Mouse (Mus musculus) hindbrain, embryonic 12.5 days (tissue): Measurements from ENCODE around the gene Vav3. TPM values are rescaled to one million over a fixed set of nuclear protein-coding genes. Genes with fewer than 3 reads are reported as not detected.

Source experiments
- ATAC-seq: fragments of 200-750 bp; cut with Nextera tagmentation; 2 replicates; pipeline ENCODE4 v1.8.0; 2017; ENCODE audit warnings: moderate TSS enrichment; ENCODE audit not compliant: low FRiP score
- H3K27ac ChIP-seq: fragments of 300-500 bp; sonication (generic); 2 replicates; pipeline ENCODE4 v1.5.1; 2016; ENCODE audit warnings: mild to moderate bottlenecking
- H3K27me3 ChIP-seq: fragments of 300-500 bp; sonication (generic); 2 replicates; pipeline ENCODE4 v1.6.1; 2016; ENCODE audit warnings: mild to moderate bottlenecking
- H3K36me3 ChIP-seq: fragments of 300-500 bp; sonication (generic); 2 replicates; pipeline ENCODE4 v1.6.1; 2016; ENCODE audit warnings: mild to moderate bottlenecking
- H3K4me1 ChIP-seq: fragments of 300-500 bp; sonication (generic); 2 replicates; pipeline ENCODE4 v1.6.1; 2016
- H3K4me2 ChIP-seq: fragments of 300-500 bp; sonication (generic); replicated peaks from 2 replicates; pipeline ENCODE4 v1.6.1; 2016; ENCODE audit warnings: mild to moderate bottlenecking
- H3K4me3 ChIP-seq: fragments of 300-500 bp; sonication (generic); 2 replicates; pipeline ENCODE4 v1.5.1; 2016; ENCODE audit warnings: mild to moderate bottlenecking
- H3K9ac ChIP-seq: fragments of 300-500 bp; sonication (generic); 2 replicates; pipeline ENCODE4 v1.6.1; 2016; ENCODE audit warnings: mild to moderate bottlenecking, moderate library complexity
- H3K9me3 ChIP-seq: fragments of 300-500 bp; sonication (generic); replicated peaks from 2 replicates; pipeline ENCODE4 v1.6.1; 2016; ENCODE audit warnings: mild to moderate bottlenecking
- WGBS: fragments of 180-500 bp; shearing (Covaris S2); methylation state at CpG from one replicate; pipeline ENCODE4 v1.1.7; 2016; 5-methylcytosine and 5-hydroxymethylcytosine counted together
- polyA plus RNA-seq: library from polyadenylated mRNA; unstranded; fragments of >200 nt; fragmentation: Nextera tagmentation; extraction: Ambion mirVana; gene quantifications from 2 replicates; pipeline ENCODE4 v1.2.1, GENCODE M21; 2016

The Vav3 gene
- polyA plus RNA-seq, 1 experiment from 2014 or later = 24.0 TPM

DNA sequence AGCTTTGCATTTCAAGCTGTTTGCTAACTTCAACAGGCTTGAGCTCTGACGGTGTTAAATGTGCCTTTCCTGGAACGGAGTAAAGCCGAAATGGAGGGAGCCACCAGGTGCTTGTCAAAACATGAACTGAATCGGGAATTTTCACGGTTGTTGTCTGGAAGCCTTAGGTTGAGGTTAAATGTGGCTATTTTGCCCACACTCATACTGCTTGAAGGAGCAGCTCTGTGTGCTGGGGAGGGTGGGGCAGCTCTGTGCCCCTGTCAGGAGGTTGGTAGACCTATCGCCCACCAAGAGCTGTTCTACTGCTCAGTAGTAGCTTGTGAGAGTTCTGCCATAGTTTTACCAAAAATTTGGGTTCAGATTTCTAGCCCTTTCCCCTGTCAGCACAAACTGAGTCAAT lies 233.7 kb downstream of the Vav3 start:
- no peak overlapping the region for H3K4me2 ChIP-seq
- H3K27ac ChIP-seq = no peak overlapping the region
- no peaks in the 10 kb centered on the region for H3K36me3 ChIP-seq
- no peaks in the 10 kb centered on the region for H3K9me3 ChIP-seq
- H3K27me3 ChIP-seq = no peaks in the 10 kb centered on the region
- no peak overlapping the region for H3K4me3 ChIP-seq
- H3K4me1 ChIP-seq = no peaks in the 10 kb centered on the region
- 71% methylated on average over 6 of the region's 6 CpGs for WGBS
- no peak overlapping the region for H3K9ac ChIP-seq
- ATAC-seq = no peak

- Histone ChIP-seq H3K27me3 (no peaks in the 10 kb centered on the region), H3K4me3 (no peak overlapping the region), H3K4me2 (no peak overlapping the region), H3K36me3 (no peaks in the 10 kb centered on the region), H3K27ac (no peak overlapping the region), H3K9ac (no peak overlapping the region), H3K9me3 (no peaks in the 10 kb centered on the region), H3K4me1 (no peaks in the 10 kb centered on the region)
- 77% methylated on average over 3 of the region's 3 CpGs for WGBS
- ATAC-seq = no peak
Observed at GRCm38 (mm10) chr3:109578347-109578746, 237.9 kb downstream of the Vav3 start.

- Histone ChIP-seq H3K4me3 (no peak overlapping the region), H3K4me1 (no peaks in the 10 kb centered on the region), H3K27ac (no peak overlapping the region), H3K9me3 (no peaks in the 10 kb centered on the region), H3K4me2 (no peak overlapping the region), H3K9ac (no peak overlapping the region), H3K36me3 (no peaks in the 10 kb centered on the region), H3K27me3 (no peaks in the 10 kb centered on the region)
- ATAC-seq = no peak
- WGBS = 60% methylated on average over 7 of the region's 7 CpGs
Observed at GRCm38 (mm10) chr3:109578983-109579382, 238.5 kb downstream of the Vav3 start.

DNA sequence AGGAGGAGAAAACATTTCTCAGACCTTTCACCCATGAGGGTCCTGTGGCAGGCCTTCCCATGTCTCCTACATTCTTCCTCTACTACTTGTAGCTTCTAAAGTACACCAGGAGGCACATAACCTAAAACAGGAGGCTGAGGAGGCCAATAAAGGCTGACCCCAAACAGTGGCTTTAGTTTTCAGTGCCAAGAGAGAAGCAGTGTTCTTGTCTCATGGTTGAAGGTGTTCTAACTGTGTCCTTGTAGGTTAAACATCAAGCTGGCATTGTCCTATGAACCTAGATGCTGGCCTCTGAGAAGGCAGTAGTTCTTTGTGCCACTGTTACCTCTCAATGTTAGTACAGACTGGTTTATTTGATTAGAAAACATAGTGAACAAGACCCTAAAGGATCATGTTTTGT lies 245.5 kb downstream of the Vav3 start:
- Histone ChIP-seq H3K9me3 (no peaks in the 10 kb centered on the region), H3K27me3 (no peaks in the 10 kb centered on the region), H3K4me3 (no peak overlapping the region), H3K27ac (no peak overlapping the region), H3K36me3 (no peaks in the 10 kb centered on the region), H3K4me1 (no peaks in the 10 kb centered on the region), H3K9ac (no peak overlapping the region), H3K4me2 (no peak overlapping the region)
- no peak for ATAC-seq

DNA sequence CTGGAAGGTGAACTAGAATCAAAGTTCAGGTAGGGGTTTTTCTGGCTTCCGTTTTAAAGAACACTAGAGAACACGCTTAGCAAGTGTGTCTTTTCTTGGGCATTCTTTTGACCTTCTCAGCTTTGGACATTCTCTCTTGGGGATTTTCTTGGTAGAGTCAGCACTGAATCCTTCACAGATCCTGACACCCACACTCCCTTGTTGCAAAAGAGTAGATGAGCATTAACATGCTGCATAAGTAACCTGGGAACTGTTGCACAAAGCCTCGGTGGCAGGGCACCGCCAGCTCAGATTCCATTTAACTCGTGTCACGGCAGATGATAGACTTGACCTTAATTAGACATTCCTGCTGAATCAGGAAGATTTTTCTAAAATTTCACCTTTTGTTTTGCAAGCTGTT lies 252.5 kb downstream of the Vav3 start:
- H3K4me2 ChIP-seq = no peak overlapping the region
- H3K9ac ChIP-seq = no peak overlapping the region
- no peaks in the 10 kb centered on the region for H3K36me3 ChIP-seq
- H3K9me3 ChIP-seq = no peaks in the 10 kb centered on the region
- WGBS = 70% methylated on average over 6 of the region's 6 CpGs
- H3K27ac ChIP-seq = no peak overlapping the region
- no peaks in the 10 kb centered on the region for H3K27me3 ChIP-seq
- H3K4me3 ChIP-seq = no peak overlapping the region
- ATAC-seq = no peak
- H3K4me1 ChIP-seq = no peaks in the 10 kb centered on the region

DNA sequence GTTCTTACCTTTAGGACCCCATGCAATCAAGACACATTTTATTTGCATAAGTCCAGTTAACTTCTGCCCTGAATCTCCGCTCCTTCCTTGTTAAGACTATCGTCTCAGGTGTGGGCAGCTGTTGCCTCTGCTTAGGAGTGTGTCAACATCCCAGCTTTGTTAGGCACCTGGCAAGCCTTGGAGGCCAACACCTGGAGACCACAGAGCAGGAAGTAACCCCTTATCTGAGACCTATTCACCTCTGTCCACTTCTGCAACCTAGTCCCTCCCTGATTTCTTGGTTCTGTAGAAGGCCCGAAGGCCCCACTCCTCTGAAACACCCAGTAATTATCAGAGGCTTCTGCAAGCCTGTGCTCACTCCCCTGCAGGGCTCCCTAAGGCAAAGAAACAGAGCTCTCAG lies 255.6 kb downstream of the Vav3 start:
- Histone ChIP-seq H3K9me3 (no peaks in the 10 kb centered on the region), H3K36me3 (no peaks in the 10 kb centered on the region), H3K27ac (no peak overlapping the region), H3K4me3 (no peak overlapping the region), H3K4me2 (no peak overlapping the region), H3K9ac (no peak overlapping the region), H3K4me1 (no peaks in the 10 kb centered on the region), H3K27me3 (no peaks in the 10 kb centered on the region)
- 84% methylated on average over 3 of the region's 3 CpGs for WGBS
- ATAC-seq = no peak

DNA sequence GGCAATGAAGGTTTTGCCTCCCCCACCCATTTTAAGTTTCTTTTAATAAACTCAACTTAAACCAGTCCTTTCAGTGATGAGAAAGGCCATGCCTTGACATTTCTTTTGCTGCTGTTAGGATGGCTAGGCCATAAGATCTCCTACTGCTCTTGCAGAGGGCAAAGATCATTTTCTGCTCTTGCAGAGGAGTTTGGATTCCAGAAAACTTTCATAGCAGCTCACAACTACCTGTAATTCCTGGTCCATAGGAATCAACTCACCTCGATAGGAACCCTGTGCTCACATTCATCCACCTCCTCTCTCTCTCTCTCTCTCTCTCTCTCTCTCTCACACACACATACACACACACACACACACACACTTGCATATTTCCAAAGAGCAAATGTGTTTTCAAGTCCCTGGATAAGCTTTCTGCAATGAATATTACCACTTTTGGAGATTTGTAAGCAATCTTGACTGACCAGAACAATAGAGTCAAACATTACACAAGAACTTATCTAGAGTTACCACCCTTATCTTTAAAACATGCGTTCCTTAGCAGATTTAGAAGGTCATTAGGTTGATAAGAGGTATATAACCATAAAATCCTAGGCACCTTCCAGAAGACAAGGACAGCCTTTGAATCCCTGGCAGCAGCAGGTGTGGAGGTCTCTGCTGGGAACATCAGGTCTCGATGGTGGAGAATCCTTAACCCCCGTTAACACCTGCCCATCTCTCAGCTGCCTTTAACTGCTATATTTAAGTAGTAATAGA lies 260.4 kb downstream of the Vav3 start:
- no peak for ATAC-seq
- no peaks in the 10 kb centered on the region for H3K36me3 ChIP-seq
- H3K9ac ChIP-seq = no peak overlapping the region
- H3K4me1 ChIP-seq = no peaks in the 10 kb centered on the region
- H3K27ac ChIP-seq = no peak overlapping the region
- no peaks in the 10 kb centered on the region for H3K27me3 ChIP-seq
- WGBS = 90% methylated on average over 4 of the region's 4 CpGs
- H3K9me3 ChIP-seq = no peaks in the 10 kb centered on the region
- H3K4me3 ChIP-seq = no peak overlapping the region
- H3K4me2 ChIP-seq = no peak overlapping the region

- Histone ChIP-seq H3K36me3 (no peaks in the 10 kb centered on the region), H3K4me1 (no peaks in the 10 kb centered on the region), H3K27ac (no peak overlapping the region), H3K9me3 (no peaks in the 10 kb centered on the region), H3K9ac (no peak overlapping the region), H3K27me3 (no peaks in the 10 kb centered on the region), H3K4me3 (no peak overlapping the region), H3K4me2 (no peak overlapping the region)
- WGBS = 71% methylated on average over 1 of the region's 1 CpGs
- ATAC-seq = no peak
Observed at GRCm38 (mm10) chr3:109602753-109603152, 262.3 kb downstream of the Vav3 start.

GRCm38 (mm10) chr3:109606121-109606520 lies 265.7 kb downstream of the Vav3 start:
- Histone ChIP-seq H3K4me3 (no peak overlapping the region), H3K27me3 (no peaks in the 10 kb centered on the region), H3K27ac (no peak overlapping the region), H3K4me1 (no peaks in the 10 kb centered on the region), H3K9me3 (no peaks in the 10 kb centered on the region), H3K9ac (no peak overlapping the region), H3K36me3 (no peaks in the 10 kb centered on the region), H3K4me2 (no peak overlapping the region)
- ATAC-seq = no peak
- WGBS = 86% methylated on average over 2 of the region's 2 CpGs

DNA sequence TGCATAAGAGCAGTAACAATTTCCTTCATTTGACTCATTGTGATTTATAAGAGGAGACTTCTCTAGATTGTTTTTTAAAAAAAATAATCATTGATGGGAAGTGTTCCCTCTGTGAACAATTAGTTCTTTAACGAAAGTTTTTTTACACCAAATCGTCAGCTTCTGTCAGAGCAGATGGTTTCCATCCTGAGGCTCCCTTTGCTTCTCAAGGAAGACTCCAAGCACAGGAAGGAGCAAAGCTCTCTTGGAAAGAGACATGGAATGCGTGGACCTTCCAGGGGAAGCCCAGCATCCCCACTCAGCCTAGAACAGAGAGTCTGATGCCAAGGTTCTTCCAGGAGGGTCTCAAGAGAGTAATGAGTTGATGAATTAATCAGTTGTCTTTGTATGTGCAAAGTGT lies 281.3 kb downstream of the Vav3 start:
- Histone ChIP-seq H3K36me3 (no peaks in the 10 kb centered on the region), H3K4me3 (no peak overlapping the region), H3K27ac (no peak overlapping the region), H3K9me3 (no peaks in the 10 kb centered on the region), H3K4me1 (no peaks in the 10 kb centered on the region), H3K9ac (no peak overlapping the region), H3K27me3 (no peaks in the 10 kb centered on the region), H3K4me2 (no peak overlapping the region)
- 73% methylated on average over 3 of the region's 3 CpGs for WGBS
- ATAC-seq = no peak

GRCm38 (mm10) chr3:109622361-109622760 lies 281.9 kb downstream of the Vav3 start:
- WGBS = 72% methylated on average over 1 of the region's 1 CpGs
- H3K9ac ChIP-seq = no peak overlapping the region

GRCm38 (mm10) chr3:109622816-109623215 lies 282.4 kb downstream of the Vav3 start:
- 69% methylated on average over 1 of the region's 1 CpGs for WGBS
- Histone ChIP-seq H3K9ac (no peak overlapping the region), H3K36me3 (no peaks in the 10 kb centered on the region), H3K27me3 (no peaks in the 10 kb centered on the region), H3K4me1 (no peaks in the 10 kb centered on the region), H3K27ac (no peak overlapping the region), H3K4me3 (no peak overlapping the region), H3K4me2 (no peak overlapping the region), H3K9me3 (no peaks in the 10 kb centered on the region)
- no peak for ATAC-seq

More at GRCm38 (mm10) chr3:109622361-109622760, 281.9 kb downstream of the Vav3 start:
- Histone ChIP-seq H3K27ac (no peak overlapping the region), H3K4me2 (no peak overlapping the region), H3K4me3 (no peak overlapping the region), H3K27me3 (no peaks in the 10 kb centered on the region), H3K36me3 (no peaks in the 10 kb centered on the region), H3K4me1 (no peaks in the 10 kb centered on the region), H3K9me3 (no peaks in the 10 kb centered on the region)
- no peak for ATAC-seq

DNA sequence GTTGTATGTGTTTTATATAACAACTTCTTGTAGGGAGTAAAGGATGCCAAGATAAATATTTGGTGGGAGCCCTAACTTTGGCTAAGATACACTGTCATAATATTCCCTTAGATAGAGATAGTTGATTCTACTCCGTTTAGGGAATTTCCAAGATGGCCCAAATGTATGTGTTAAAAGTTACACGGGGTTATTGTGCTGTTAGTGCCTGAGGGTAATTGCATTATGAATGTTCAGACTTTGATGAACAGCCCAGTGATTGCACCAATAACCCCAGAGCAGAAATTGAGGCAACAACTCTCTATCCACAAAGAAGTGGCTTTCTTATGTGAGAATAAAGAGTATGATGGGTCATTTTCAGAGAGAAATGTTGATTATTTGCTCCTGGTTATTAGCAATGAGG lies 283.3 kb downstream of the Vav3 start:
- no peak overlapping the region for H3K9ac ChIP-seq
- no peaks in the 10 kb centered on the region for H3K27me3 ChIP-seq
- H3K36me3 ChIP-seq = no peaks in the 10 kb centered on the region
- no peaks in the 10 kb centered on the region for H3K9me3 ChIP-seq
- no peak for ATAC-seq
- H3K4me2 ChIP-seq = no peak overlapping the region
- no peaks in the 10 kb centered on the region for H3K4me1 ChIP-seq
- H3K4me3 ChIP-seq = no peak overlapping the region
- 67% methylated on average over 2 of the region's 2 CpGs for WGBS
- H3K27ac ChIP-seq = no peak overlapping the region
